Mouse (Mus musculus): Measurements from ENCODE around the gene Fam71e2.

DNA sequence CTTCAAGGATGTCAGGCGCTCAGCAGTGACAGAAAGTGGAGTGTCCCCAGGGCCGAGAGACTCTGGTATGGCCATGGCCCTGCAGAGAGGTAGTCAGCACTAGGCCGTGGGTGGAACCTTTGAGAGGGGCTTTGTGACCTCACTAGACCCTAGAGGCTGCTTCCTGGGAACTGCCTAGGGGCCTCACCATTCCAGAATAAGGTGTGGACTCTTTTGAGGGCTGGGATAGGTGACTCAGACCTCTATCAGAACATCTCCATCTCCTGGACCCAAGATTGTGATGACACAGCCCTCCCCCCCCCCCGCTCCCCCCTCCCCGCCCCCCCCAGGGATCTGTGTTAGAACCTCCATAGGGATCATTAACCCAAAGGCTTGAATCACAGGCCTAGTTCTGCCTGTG lies at the start of gene Fam71e2:
- TF ChIP-seq CTCF (IDR thresholded peaks at IDR 0.05; ENCODE audit: low read depth, low read length) (no peak), GATA2 (IDR thresholded peaks at IDR 0.05; ENCODE audit: borderline replicate concordance, low read depth, low read length) (no peak)
